Mouse (Mus musculus) kidney, adult 2 months (tissue): ENCODE measurements around the gene Ndufs3.

Experiments used
- CTCF ChIP-seq: fragments of 200-500 bp; conservative IDR thresholded peaks from 2 replicates; pipeline ENCODE4 v1.5.1; 2011; ENCODE audit warnings: low read depth, mild to moderate bottlenecking, control low read depth, low read length, moderate library complexity, mixed read lengths; ENCODE audit not compliant: insufficient read depth, insufficient read length
- POLR2A ChIP-seq: fragments of 200-500 bp; IDR thresholded peaks from one replicate; pipeline ENCODE4 v1.6.1; 2011; ENCODE audit warnings: low read depth, low read length, control low read depth

GRCm38 (mm10) chr2:90846597-90846954, 58.1 kb downstream of the Ndufs3 start:
- TF ChIP-seq CTCF (no peak), POLR2A (no peak)
